Mouse (Mus musculus) brain, embryonic 18.5 days (tissue): ENCODE measurements around the gene Smpd3.
A peak's percentile ranks its signal among the peaks of the same experiment; 100 is the strongest.

ENCODE experiments used
- DNase-seq: peaks from one replicate; pipeline ENCODE4 v3.0.0-alpha.2; 2012; ENCODE audit warnings: low read depth, low spot score

The Smpd3 gene

GRCm38 (mm10) chr8:106232751-106233150 is 105.0 kb downstream of the Smpd3 start:
- no peak for DNase-seq

DNA sequence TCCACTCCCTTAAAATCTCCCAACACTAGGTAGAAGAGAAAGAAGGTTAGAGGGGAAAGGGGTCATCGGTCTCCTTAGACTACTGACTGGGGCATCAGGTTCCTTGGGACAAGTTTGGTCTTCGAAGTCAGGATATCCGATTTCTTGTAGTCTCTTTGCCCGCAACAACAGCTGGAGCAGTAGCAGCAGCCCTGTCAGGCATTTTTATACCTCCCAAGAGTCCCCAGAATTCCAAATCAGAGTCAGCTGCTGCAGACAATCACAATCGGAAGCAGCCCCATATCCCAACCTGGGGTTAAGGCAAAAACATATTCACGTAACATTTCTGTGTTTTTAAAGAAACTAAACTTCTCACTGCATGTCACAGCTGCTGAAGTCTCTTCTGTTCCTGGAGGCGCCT is 106.3 kb downstream of the Smpd3 start:
- DNase-seq, result no peak

- no peak for DNase-seq
Observed at GRCm38 (mm10) chr8:106226589-106226988, 111.2 kb downstream of the Smpd3 start.

GRCm38 (mm10) chr8:106219620-106220019 is 118.2 kb downstream of the Smpd3 start:
- no peak for DNase-seq

DNA sequence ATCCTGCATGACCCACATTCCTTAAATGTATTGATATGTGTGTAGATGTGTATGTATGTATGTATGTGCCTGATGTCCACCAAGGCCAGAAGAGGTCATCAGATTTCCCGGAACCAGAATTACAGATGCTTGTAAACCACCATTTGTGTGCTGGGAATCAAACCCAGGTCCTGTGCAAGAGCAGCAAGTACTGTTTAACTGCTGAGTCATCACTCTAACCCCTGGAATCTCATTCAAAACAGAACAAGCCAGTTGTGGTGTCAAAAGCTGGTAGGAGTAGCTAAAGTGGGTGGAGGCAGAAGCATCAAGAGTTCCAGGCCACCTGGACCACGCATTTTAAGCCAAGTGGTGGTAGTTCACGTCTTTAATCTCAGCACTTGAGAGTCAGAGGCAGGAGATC is 123.8 kb downstream of the Smpd3 start:
- no peak for DNase-seq

- DNase-seq, result no peak
Observed at GRCm38 (mm10) chr8:106211421-106211820, 126.4 kb downstream of the Smpd3 start.

DNA sequence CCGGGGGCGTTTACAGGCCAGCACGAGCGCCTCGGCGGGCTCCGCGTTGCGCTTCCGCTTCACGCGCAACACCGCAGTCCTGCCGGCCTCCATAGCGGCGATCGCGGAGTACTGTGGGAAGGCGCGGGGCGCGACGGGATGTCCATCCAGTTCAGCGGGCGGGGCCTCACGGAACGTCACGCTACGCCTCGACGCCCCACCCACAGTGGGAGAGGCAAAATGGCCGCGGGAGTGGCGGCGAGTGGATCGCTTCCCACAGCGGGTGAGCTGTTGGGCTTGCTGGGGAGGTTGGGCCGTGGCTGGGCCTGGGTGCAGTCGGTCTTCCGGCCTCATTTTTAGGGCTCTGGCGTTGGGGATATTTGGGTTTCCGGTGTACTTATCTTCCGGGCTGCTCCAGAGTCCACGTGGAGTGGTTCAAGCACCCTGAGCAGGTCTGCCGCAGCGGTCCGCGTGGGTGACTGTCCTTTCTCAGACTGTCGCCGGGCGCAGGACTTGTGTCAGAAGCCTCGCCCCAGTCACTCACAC is 126.9 kb downstream of the Smpd3 start, which contains the start of the genes Slc7a6os and Prmt7:
Slc7a6os (minus strand) TSS at position 115 of the 525 bp plus-strand sequence.
Prmt7 (plus strand) TSS at position 116 of the 525 bp plus-strand sequence.
- DNase-seq, result peak; percentile 88

GRCm38 (mm10) chr8:106210035-106210731 is 127.6 kb downstream of the Smpd3 start:
- no peak for DNase-seq
